Mouse (Mus musculus): ENCODE measurements around the gene Arfgap3. TPM values are rescaled to one million over a fixed set of nuclear protein-coding genes. Genes with fewer than 3 reads are reported as not detected.
A peak's percentile ranks its signal among the peaks of the same experiment; 100 is the strongest.
"Not testable (repeated sequence)": the region's sequence is repeated elsewhere in the genome, so short reads cannot be mapped to it uniquely, and the experiment has no call there.

Gene Arfgap3
- polyA plus RNA-seq, 1 experiment from 2014 or later: 41.1 TPM

- ATAC-seq (ENCODE audit: low FRiP score, low TSS enrichment): no peak
- Histone ChIP-seq H3K9ac (replicated peaks; ENCODE audit: low read length) (no peak overlapping the region), H3K4me2 (replicated peaks; ENCODE audit: low read depth, low read length) (no peak overlapping the region), H3K36me3 (ENCODE audit: insufficient read depth, low read length) (no peaks in the 10 kb centered on the region), H3K9me3 (ENCODE audit: low read length) (peaks cover 5% of the 10 kb centered on the region; the same call in 1 of the 2 replicates), H3K4me1 (ENCODE audit: insufficient read depth, low read length) (peaks cover 27% of the 10 kb centered on the region), H3K27me3 (ENCODE audit: insufficient read depth, low read length) (no peaks in the 10 kb centered on the region), H3K4me3 (ENCODE audit: low read length) (no peak overlapping the region), H3K27ac (ENCODE audit: low read length) (no peak overlapping the region)
- WGBS: 84% methylated on average over 2 of the region's 2 CpGs
These were observed 59.1 kb downstream of the Arfgap3 start for GRCm38 (mm10) chr15:83290899-83291298.

GRCm38 (mm10) chr15:83284828-83285227 lies 65.2 kb downstream of the Arfgap3 start:
- Histone ChIP-seq H3K36me3 (ENCODE audit: insufficient read depth, low read length) (no peaks in the 10 kb centered on the region), H3K4me2 (replicated peaks; ENCODE audit: low read depth, low read length) (no peak overlapping the region), H3K9ac (replicated peaks; ENCODE audit: low read length) (no peak overlapping the region), H3K27me3 (ENCODE audit: insufficient read depth, low read length) (no peaks in the 10 kb centered on the region), H3K9me3 (ENCODE audit: low read length) (peaks cover 5% of the 10 kb centered on the region; the same call in 1 of the 2 replicates), H3K4me3 (ENCODE audit: low read length) (no peak overlapping the region), H3K27ac (ENCODE audit: low read length) (no peak overlapping the region), H3K4me1 (ENCODE audit: insufficient read depth, low read length) (no peaks in the 10 kb centered on the region)
- no peak for ATAC-seq (ENCODE audit: low FRiP score, low TSS enrichment)
- 76% methylated on average over 8 of the region's 8 CpGs for WGBS

GRCm38 (mm10) chr15:83282397-83282796 lies 67.7 kb downstream of the Arfgap3 start:
- no peak overlapping the region for H3K27ac ChIP-seq (ENCODE audit: low read length)
- WGBS: 76% methylated on average over 5 of the region's 5 CpGs
- H3K9me3 ChIP-seq (ENCODE audit: low read length): peaks cover 5% of the 10 kb centered on the region; the same call in 1 of the 2 replicates
- no peaks in the 10 kb centered on the region for H3K27me3 ChIP-seq (ENCODE audit: insufficient read depth, low read length)
- no peak overlapping the region for H3K9ac ChIP-seq (replicated peaks; ENCODE audit: low read length)
- no peak overlapping the region for H3K4me2 ChIP-seq (replicated peaks; ENCODE audit: low read depth, low read length)
- no peaks in the 10 kb centered on the region for H3K4me1 ChIP-seq (ENCODE audit: insufficient read depth, low read length)
- ATAC-seq (ENCODE audit: low FRiP score, low TSS enrichment): no peak
- H3K36me3 ChIP-seq (ENCODE audit: insufficient read depth, low read length): no peaks in the 10 kb centered on the region
- no peak overlapping the region for H3K4me3 ChIP-seq (ENCODE audit: low read length)

GRCm38 (mm10) chr15:83281303-83281702 lies 68.7 kb downstream of the Arfgap3 start:
- ATAC-seq (ENCODE audit: low FRiP score, low TSS enrichment): no peak
- Histone ChIP-seq H3K27me3 (ENCODE audit: insufficient read depth, low read length) (no peaks in the 10 kb centered on the region), H3K9me3 (ENCODE audit: low read length) (no peaks in the 10 kb centered on the region), H3K4me2 (replicated peaks; ENCODE audit: low read depth, low read length) (no peak overlapping the region), H3K4me3 (ENCODE audit: low read length) (no peak overlapping the region), H3K9ac (replicated peaks; ENCODE audit: low read length) (no peak overlapping the region), H3K4me1 (ENCODE audit: insufficient read depth, low read length) (no peaks in the 10 kb centered on the region), H3K36me3 (ENCODE audit: insufficient read depth, low read length) (no peaks in the 10 kb centered on the region), H3K27ac (ENCODE audit: low read length) (no peak overlapping the region)
- 67% methylated on average over 11 of the region's 11 CpGs for WGBS

DNA sequence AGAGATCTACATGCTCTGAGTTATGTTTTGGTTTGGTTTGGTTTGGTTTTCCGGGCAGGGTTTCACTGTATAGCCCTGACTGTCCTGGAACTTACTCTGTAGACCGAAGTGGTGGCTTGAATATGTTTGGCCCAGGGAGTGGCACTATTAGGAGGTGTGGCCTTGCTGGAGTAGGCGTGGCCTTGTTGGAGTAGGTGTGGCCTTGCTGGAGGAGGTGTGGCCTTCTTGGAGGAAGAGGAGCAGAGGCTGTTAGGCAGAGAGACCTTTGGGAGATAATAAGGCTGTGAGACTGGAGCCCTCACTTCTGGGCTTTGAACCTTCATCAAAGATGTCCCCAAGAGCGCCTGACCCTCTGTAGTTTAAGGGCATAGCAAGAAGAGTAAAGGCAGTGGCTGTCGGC lies 71.5 kb downstream of the Arfgap3 start:
- Histone ChIP-seq H3K36me3 (ENCODE audit: insufficient read depth, low read length) (no peaks in the 10 kb centered on the region), H3K9me3 (ENCODE audit: low read length) (no peaks in the 10 kb centered on the region), H3K4me2 (replicated peaks; ENCODE audit: low read depth, low read length) (no peak overlapping the region), H3K27ac (ENCODE audit: low read length) (no peak overlapping the region), H3K9ac (replicated peaks; ENCODE audit: low read length) (no peak overlapping the region), H3K4me3 (ENCODE audit: low read length) (no peak overlapping the region), H3K27me3 (ENCODE audit: insufficient read depth, low read length) (no peaks in the 10 kb centered on the region), H3K4me1 (ENCODE audit: insufficient read depth, low read length) (no peaks in the 10 kb centered on the region)
- WGBS: 76% methylated on average over 5 of the region's 5 CpGs
- no peak for ATAC-seq (ENCODE audit: low FRiP score, low TSS enrichment)

- no peaks in the 10 kb centered on the region for H3K27me3 ChIP-seq (ENCODE audit: insufficient read depth, low read length)
- no peaks in the 10 kb centered on the region for H3K9me3 ChIP-seq (ENCODE audit: low read length)
- WGBS: 76% methylated on average over 4 of the region's 4 CpGs
- H3K4me3 ChIP-seq (ENCODE audit: low read length): no peak overlapping the region
- no peak overlapping the region for H3K4me2 ChIP-seq (replicated peaks; ENCODE audit: low read depth, low read length)
- no peak overlapping the region for H3K9ac ChIP-seq (replicated peaks; ENCODE audit: low read length)
- H3K4me1 ChIP-seq (ENCODE audit: insufficient read depth, low read length): no peaks in the 10 kb centered on the region
- ATAC-seq (ENCODE audit: low FRiP score, low TSS enrichment): 0 out of 2 replicates have a peak, but pooled peaks have one; percentile 49
- no peak overlapping the region for H3K27ac ChIP-seq (ENCODE audit: low read length)
- H3K36me3 ChIP-seq (ENCODE audit: insufficient read depth, low read length): no peaks in the 10 kb centered on the region
These were observed 72.6 kb downstream of the Arfgap3 start for GRCm38 (mm10) chr15:83277451-83277850.

GRCm38 (mm10) chr15:83274237-83274636 lies 75.8 kb downstream of the Arfgap3 start:
- H3K4me1 ChIP-seq (ENCODE audit: insufficient read depth, low read length); H3K27ac ChIP-seq (ENCODE audit: low read length); H3K27me3 ChIP-seq (ENCODE audit: insufficient read depth, low read length); H3K9ac ChIP-seq (replicated peaks; ENCODE audit: low read length); H3K9me3 ChIP-seq (ENCODE audit: low read length); ATAC-seq (ENCODE audit: low FRiP score, low TSS enrichment); H3K4me2 ChIP-seq (replicated peaks; ENCODE audit: low read depth, low read length); H3K36me3 ChIP-seq (ENCODE audit: insufficient read depth, low read length); H3K4me3 ChIP-seq (ENCODE audit: low read length): not testable (repeated sequence)

GRCm38 (mm10) chr15:83273017-83273416 lies 77.0 kb downstream of the Arfgap3 start:
- Histone ChIP-seq H3K4me2 (replicated peaks; ENCODE audit: low read depth, low read length) (no peak overlapping the region), H3K4me1 (ENCODE audit: insufficient read depth, low read length) (no peaks in the 10 kb centered on the region), H3K36me3 (ENCODE audit: insufficient read depth, low read length) (no peaks in the 10 kb centered on the region), H3K27ac (ENCODE audit: low read length) (no peak overlapping the region), H3K9me3 (ENCODE audit: low read length) (no peaks in the 10 kb centered on the region), H3K9ac (replicated peaks; ENCODE audit: low read length) (no peak overlapping the region), H3K4me3 (ENCODE audit: low read length) (no peak overlapping the region), H3K27me3 (ENCODE audit: insufficient read depth, low read length) (no peaks in the 10 kb centered on the region)
- 76% methylated on average over 2 of the region's 2 CpGs for WGBS
- ATAC-seq (ENCODE audit: low FRiP score, low TSS enrichment): no peak

GRCm38 (mm10) chr15:83271221-83271620 lies 78.8 kb downstream of the Arfgap3 start:
- not testable (repeated sequence) for H3K4me1 ChIP-seq (ENCODE audit: insufficient read depth, low read length); H3K36me3 ChIP-seq (ENCODE audit: insufficient read depth, low read length); ATAC-seq (ENCODE audit: low FRiP score, low TSS enrichment); H3K27ac ChIP-seq (ENCODE audit: low read length); H3K27me3 ChIP-seq (ENCODE audit: insufficient read depth, low read length); H3K9ac ChIP-seq (replicated peaks; ENCODE audit: low read length); H3K9me3 ChIP-seq (ENCODE audit: low read length); H3K4me2 ChIP-seq (replicated peaks; ENCODE audit: low read depth, low read length); H3K4me3 ChIP-seq (ENCODE audit: low read length)
- 17% methylated on average over 9 of the region's 9 CpGs for WGBS

GRCm38 (mm10) chr15:83269985-83270384 lies 80.1 kb downstream of the Arfgap3 start:
- H3K4me3 ChIP-seq (ENCODE audit: low read length); H3K27me3 ChIP-seq (ENCODE audit: insufficient read depth, low read length); H3K9ac ChIP-seq (replicated peaks; ENCODE audit: low read length); H3K36me3 ChIP-seq (ENCODE audit: insufficient read depth, low read length); H3K4me1 ChIP-seq (ENCODE audit: insufficient read depth, low read length); H3K27ac ChIP-seq (ENCODE audit: low read length); H3K9me3 ChIP-seq (ENCODE audit: low read length); H3K4me2 ChIP-seq (replicated peaks; ENCODE audit: low read depth, low read length); ATAC-seq (ENCODE audit: low FRiP score, low TSS enrichment): not testable (repeated sequence)
- 79% methylated on average over 6 of the region's 6 CpGs for WGBS

All from kidney, embryonic 16.5 days (tissue).